Mouse (Mus musculus) forebrain, embryonic 16.5 days (tissue): Measurements from ENCODE around the gene Il25. TPM values are rescaled to one million over a fixed set of nuclear protein-coding genes. Genes with fewer than 3 reads are reported as not detected.
"Not testable (repeated sequence)": the region's sequence is repeated elsewhere in the genome, so short reads cannot be mapped to it uniquely, and the experiment has no call there.

ENCODE experiments used
- ATAC-seq: fragments of 200-750 bp; cut with Nextera tagmentation; 2 replicates; pipeline ENCODE4 v1.8.0; 2017; ENCODE audit warnings: mild to moderate bottlenecking, moderate library complexity
- H3K27ac ChIP-seq: fragments of 300-500 bp; sonication (generic); 2 replicates; pipeline ENCODE4 v1.5.1; 2014; ENCODE audit warnings: low read length, control low read depth
- H3K27me3 ChIP-seq: fragments of 300-500 bp; sonication (generic); replicated peaks from 2 replicates; pipeline ENCODE4 v1.6.1; 2014; ENCODE audit warnings: low read length; ENCODE audit not compliant: control insufficient read depth, insufficient read depth
- H3K36me3 ChIP-seq: fragments of 300-500 bp; sonication (generic); 2 replicates; pipeline ENCODE4 v1.6.1; 2014; ENCODE audit not compliant: control insufficient read depth, insufficient read depth
- H3K4me1 ChIP-seq: fragments of 300-500 bp; sonication (generic); replicated peaks from 2 replicates; pipeline ENCODE4 v1.6.1; 2014; ENCODE audit warnings: low read length; ENCODE audit not compliant: control insufficient read depth, insufficient read depth
- H3K4me2 ChIP-seq: fragments of 300-500 bp; sonication (generic); 2 replicates; pipeline ENCODE4 v1.6.1; 2014; ENCODE audit warnings: mild to moderate bottlenecking, low read length, control low read depth
- H3K4me3 ChIP-seq: fragments of 300-500 bp; sonication (generic); replicated peaks from 2 replicates; pipeline ENCODE4 v1.5.1; 2014; ENCODE audit warnings: mild to moderate bottlenecking, low read length, control low read depth
- H3K9ac ChIP-seq: fragments of 300-500 bp; sonication (generic); replicated peaks from 2 replicates; pipeline ENCODE4 v1.6.1; 2014; ENCODE audit warnings: low read depth, low read length, control low read depth
- H3K9me3 ChIP-seq: fragments of 300-500 bp; sonication (generic); 2 replicates; pipeline ENCODE4 v1.6.1; 2016; ENCODE audit warnings: low read length; ENCODE audit not compliant: control insufficient read depth
- WGBS: fragments of 180-500 bp; shearing (Covaris S2); extraction: QIAGEN DNeasy Blood & Tissue Kit; methylation state at CpG from one replicate; pipeline ENCODE4 v1.1.7; 2014; 5-methylcytosine and 5-hydroxymethylcytosine counted together
- polyA plus RNA-seq: library from polyadenylated mRNA; unstranded; fragments of >200 nt; fragmentation: Nextera tagmentation; extraction: Ambion mirVana; gene quantifications from 2 replicates; pipeline ENCODE4 v1.2.1, GENCODE M21; 2015

Il25 gene
- polyA plus RNA-seq, 1 experiment from 2014 or later: 0.53 TPM

GRCm38 (mm10) chr14:54959853-54960613 lies 27.5 kb downstream of the Il25 start:
- H3K36me3 ChIP-seq, H3K27me3 ChIP-seq, H3K27ac ChIP-seq, H3K4me2 ChIP-seq, H3K4me3 ChIP-seq, H3K4me1 ChIP-seq, H3K9ac ChIP-seq, H3K9me3 ChIP-seq, ATAC-seq: not testable (repeated sequence)
- 88% methylated on average over 12 of the region's 12 CpGs for WGBS

DNA sequence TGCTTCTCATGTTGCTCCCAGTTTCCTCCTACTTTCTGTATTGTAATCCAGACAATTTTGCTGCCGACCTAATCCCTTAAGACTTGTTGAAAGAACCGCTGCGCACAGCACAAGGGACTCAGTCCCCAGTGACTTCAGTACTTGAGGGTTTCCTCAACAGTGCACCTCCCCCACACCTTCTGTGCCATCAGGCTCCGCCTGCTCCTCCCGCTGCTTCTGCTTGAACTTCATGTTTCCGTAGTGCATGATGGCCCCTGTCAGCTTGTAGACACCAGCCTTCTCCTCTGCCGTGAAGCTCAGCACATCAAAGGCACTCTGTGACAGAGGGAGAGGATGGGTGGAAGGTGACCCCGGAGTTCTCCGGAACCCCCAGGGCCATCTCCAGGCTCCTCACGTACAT lies 28.3 kb downstream of the Il25 start:
- H3K27me3 ChIP-seq: no peaks in the 10 kb centered on the region

DNA sequence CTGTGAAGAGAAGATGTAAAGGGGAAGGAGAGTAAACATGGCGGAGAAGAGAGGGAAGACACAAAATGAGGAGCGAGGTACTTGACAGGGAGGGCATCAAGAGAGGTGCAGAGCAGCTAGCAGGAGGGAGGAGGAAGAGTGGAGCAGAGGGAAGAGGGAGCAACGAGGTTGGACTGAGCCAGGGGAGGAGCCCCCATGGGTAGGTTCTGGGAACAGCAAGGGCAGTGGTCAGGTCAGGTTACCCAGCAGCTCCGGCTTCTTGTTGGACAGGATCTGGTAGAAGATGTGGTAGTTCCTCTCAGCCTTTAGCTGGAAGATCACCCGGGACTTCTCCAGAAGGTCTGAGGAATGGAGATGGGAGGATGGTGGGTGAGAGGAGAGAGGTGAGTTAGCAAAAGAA lies 29.0 kb downstream of the Il25 start:
- no peak overlapping the region for H3K4me2 ChIP-seq
- no peak overlapping the region for H3K27ac ChIP-seq
- H3K27me3 ChIP-seq: no peaks in the 10 kb centered on the region
- no peak overlapping the region for H3K4me3 ChIP-seq
- H3K4me1 ChIP-seq: no peaks in the 10 kb centered on the region
- 91% methylated on average over 5 of the region's 5 CpGs for WGBS
- H3K9me3 ChIP-seq: no peaks in the 10 kb centered on the region
- H3K9ac ChIP-seq: no peak overlapping the region
- ATAC-seq: no peak
- no peaks in the 10 kb centered on the region for H3K36me3 ChIP-seq

More for the DNA sequence above, 28.3 kb downstream of the Il25 start:
- 72% methylated on average over 10 of the region's 10 CpGs for WGBS
- H3K27ac ChIP-seq: no peak overlapping the region
- H3K9ac ChIP-seq: no peak overlapping the region
- no peak overlapping the region for H3K4me2 ChIP-seq
- ATAC-seq: no peak
- H3K9me3 ChIP-seq: no peaks in the 10 kb centered on the region
- H3K4me3 ChIP-seq: no peak overlapping the region
- no peaks in the 10 kb centered on the region for H3K4me1 ChIP-seq
- no peaks in the 10 kb centered on the region for H3K36me3 ChIP-seq

DNA sequence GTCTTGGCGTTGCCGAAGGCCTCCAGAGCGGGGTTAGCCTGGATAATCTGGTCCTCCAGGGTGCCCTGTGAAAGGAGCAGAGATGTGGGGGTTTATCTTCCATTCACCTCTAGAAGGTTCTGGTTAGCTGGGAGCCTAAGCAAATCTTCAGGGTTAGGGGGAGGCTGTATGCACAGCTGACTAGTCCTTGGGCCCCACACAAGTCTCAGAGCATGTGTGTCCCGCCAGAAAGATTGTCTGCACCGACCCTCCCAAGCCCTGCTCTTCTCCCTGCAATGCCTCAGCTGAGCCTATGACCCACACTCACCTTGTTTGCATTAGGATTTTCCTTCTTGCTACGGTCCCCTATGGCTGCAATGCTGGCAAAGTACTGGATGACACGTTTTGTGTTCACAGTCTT lies 30.2 kb downstream of the Il25 start:
- no peak overlapping the region for H3K4me3 ChIP-seq
- H3K36me3 ChIP-seq: no peaks in the 10 kb centered on the region
- no peaks in the 10 kb centered on the region for H3K4me1 ChIP-seq
- ATAC-seq: no peak
- no peak overlapping the region for H3K9ac ChIP-seq
- no peak overlapping the region for H3K4me2 ChIP-seq
- H3K27ac ChIP-seq: no peak overlapping the region
- WGBS: 87% methylated on average over 7 of the region's 7 CpGs
- H3K27me3 ChIP-seq: no peaks in the 10 kb centered on the region
- no peaks in the 10 kb centered on the region for H3K9me3 ChIP-seq

GRCm38 (mm10) chr14:54963727-54964126 lies 31.2 kb downstream of the Il25 start:
- H3K9me3 ChIP-seq: no peaks in the 10 kb centered on the region

GRCm38 (mm10) chr14:54965044-54965443 lies 32.5 kb downstream of the Il25 start:
- Histone ChIP-seq H3K4me2 (no peak overlapping the region), H3K27ac (no peak overlapping the region), H3K9me3 (no peaks in the 10 kb centered on the region), H3K4me3 (no peak overlapping the region), H3K36me3 (no peaks in the 10 kb centered on the region), H3K4me1 (no peaks in the 10 kb centered on the region), H3K27me3 (no peaks in the 10 kb centered on the region), H3K9ac (no peak overlapping the region)
- ATAC-seq: no peak
- 88% methylated on average over 15 of the region's 15 CpGs for WGBS

More at GRCm38 (mm10) chr14:54963727-54964126, 31.2 kb downstream of the Il25 start:
- Histone ChIP-seq H3K36me3 (no peaks in the 10 kb centered on the region), H3K27me3 (no peaks in the 10 kb centered on the region), H3K9ac (no peak overlapping the region), H3K4me2 (no peak overlapping the region), H3K4me3 (no peak overlapping the region), H3K4me1 (no peaks in the 10 kb centered on the region), H3K27ac (no peak overlapping the region)
- whole genome bisulfite sequencing: 92% methylated on average over 11 of the region's 11 CpGs
- no peak for ATAC-seq

DNA sequence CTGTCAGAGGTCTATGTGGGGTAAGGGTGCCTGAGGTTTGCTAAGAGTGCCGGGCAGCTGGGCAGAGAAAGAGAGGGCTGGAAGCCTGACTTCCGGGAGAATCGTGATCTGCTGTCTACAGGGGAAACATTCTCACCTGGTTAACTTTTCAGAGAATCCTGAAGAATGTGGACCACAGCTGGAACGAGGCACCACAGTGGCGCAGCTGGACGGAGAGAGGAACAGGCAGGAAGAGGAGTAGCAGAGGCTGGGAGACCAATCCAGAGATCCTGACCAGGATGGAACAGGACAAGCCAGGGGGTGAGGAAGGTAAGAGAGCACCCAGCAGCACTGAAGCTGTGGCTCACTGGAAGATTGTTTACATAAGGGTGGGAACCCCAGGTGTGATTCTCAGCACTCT lies 33.1 kb downstream of the Il25 start:
- Histone ChIP-seq H3K4me3 (no peak overlapping the region), H3K9ac (no peak overlapping the region), H3K9me3 (no peaks in the 10 kb centered on the region), H3K27ac (no peak overlapping the region), H3K4me1 (no peaks in the 10 kb centered on the region), H3K4me2 (no peak overlapping the region), H3K36me3 (no peaks in the 10 kb centered on the region), H3K27me3 (no peaks in the 10 kb centered on the region)
- 78% methylated on average over 6 of the region's 6 CpGs for WGBS
- ATAC-seq: no peak

- no peak for ATAC-seq
- WGBS: 71% methylated on average over 7 of the region's 7 CpGs
- Histone ChIP-seq H3K9me3 (no peaks in the 10 kb centered on the region), H3K27ac (no peak within 1 kb of the TSS), H3K4me3 (no peak within 1 kb of the TSS), H3K27me3 (no peaks in the 10 kb centered on the region), H3K4me1 (no peaks in the 10 kb centered on the region), H3K36me3 (no peaks in the 10 kb centered on the region), H3K4me2 (no peak within 1 kb of the TSS), H3K9ac (no peak within 1 kb of the TSS)
Measured at GRCm38 (mm10) chr14:54966320-54966977, 34.0 kb downstream of the Il25 start, which contains the start of gene Myh6. TSS of gene Myh6 (minus strand) at chr14:54966927.

DNA sequence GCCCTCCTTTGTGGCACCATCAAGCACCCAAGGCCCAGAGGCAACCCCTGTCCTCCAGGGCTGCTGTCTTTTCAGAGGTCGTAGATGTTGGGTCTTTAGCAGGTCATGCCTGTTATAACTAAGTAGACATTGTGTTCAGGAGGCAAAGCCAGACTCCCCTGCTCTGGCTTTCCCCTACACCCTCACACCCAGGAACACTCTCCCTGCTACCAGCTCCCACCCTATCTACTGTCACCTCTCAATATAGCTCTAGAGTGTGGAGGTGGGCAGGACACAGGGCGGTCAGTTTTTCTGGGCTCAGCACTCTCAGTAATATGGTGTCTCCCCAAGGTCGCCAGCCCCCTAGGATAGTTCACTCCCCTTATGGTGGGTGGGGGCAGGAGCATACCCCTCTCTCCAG lies 35.4 kb downstream of the Il25 start:
- Histone ChIP-seq H3K4me2 (no peak overlapping the region), H3K9ac (no peak overlapping the region), H3K4me1 (no peaks in the 10 kb centered on the region), H3K9me3 (no peaks in the 10 kb centered on the region), H3K4me3 (no peak overlapping the region), H3K27me3 (no peaks in the 10 kb centered on the region), H3K36me3 (no peaks in the 10 kb centered on the region), H3K27ac (no peak overlapping the region)
- no peak for ATAC-seq
- WGBS: 91% methylated on average over 3 of the region's 3 CpGs
